Mouse (Mus musculus) CD4-positive helper T cell, adult 2 months (primary cell): ENCODE results near the gene Spata4.
"Not testable (repeated sequence)": the region's sequence is repeated elsewhere in the genome, so short reads cannot be mapped to it uniquely, and the experiment has no call there.

Experiments
- DNase-seq: peaks from one replicate; pipeline ENCODE4 v3.0.0-alpha.2; 2012; ENCODE audit warnings: low read depth, missing footprints, low spot score

Spata4 gene

DNA sequence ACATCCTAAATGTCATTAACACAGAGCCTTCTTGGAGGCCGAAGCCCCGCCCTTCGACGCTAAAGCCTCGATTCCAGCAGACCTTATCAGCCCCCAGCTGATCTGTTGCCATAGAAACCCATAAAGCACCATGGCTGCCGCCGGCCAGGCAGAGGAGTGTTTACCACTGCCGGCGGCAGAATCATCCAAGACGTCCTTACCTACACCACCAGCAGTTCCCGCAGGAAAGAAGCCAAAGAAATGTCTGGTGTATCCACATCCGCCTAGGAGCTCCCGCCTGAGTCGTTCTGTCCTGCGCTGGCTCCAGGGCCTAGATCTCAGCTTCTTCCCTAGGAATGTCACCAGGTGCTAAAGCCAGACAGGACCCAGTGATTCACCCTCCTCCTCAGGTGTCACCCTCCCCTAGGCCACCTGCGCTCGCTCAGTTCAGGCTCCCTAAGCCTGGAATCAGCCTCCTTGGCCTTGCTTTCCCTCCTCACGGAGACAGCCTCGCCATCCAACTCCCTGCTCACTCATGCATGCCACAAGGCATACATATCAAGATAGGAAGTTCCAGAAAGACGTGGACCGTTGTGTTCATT lies at the start of gene Spata4:
Gene Spata4, plus strand, starts transcription at position 111 of the 581 bp plus-strand sequence.
- no peak for DNase-seq

DNA sequence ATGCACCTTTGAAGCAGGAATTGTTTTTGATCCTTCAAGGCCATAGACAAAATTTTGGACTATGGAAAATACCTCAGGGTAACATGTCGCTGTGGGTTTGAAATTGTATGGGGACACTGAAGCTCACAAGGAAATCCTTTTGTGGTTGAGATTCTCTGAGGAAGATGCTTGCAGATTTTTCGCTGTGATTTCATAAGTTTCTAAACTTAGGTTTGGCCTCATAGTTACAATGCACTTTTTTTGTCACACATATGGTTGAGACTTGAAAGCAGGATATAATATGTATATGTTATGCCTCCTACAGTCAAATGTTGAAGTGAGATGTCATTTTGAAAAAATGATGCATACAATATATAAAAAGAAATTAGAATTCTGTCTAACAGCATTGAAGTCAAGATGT lies 45.7 kb upstream of the Spata4 start:
- no peak for DNase-seq

DNA sequence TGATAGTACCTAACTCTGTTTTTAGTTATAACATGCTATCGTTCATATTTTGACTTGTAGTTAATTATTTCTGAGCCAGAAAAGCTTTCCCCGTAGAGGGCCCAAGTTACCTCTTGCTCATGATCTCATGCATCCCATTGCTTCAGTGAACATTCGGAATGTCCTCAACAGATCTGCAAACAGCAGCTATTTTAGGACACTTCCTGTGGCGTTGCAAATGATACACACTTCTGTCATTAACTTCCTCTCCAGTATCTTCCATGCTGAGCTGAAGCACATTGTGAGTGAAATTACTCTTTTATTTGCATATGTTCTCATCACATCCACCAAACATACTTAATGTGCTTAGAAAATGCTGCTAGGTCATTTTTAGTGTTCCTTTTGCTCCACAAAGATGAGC lies 38.4 kb upstream of the Spata4 start:
- no peak for DNase-seq

DNA sequence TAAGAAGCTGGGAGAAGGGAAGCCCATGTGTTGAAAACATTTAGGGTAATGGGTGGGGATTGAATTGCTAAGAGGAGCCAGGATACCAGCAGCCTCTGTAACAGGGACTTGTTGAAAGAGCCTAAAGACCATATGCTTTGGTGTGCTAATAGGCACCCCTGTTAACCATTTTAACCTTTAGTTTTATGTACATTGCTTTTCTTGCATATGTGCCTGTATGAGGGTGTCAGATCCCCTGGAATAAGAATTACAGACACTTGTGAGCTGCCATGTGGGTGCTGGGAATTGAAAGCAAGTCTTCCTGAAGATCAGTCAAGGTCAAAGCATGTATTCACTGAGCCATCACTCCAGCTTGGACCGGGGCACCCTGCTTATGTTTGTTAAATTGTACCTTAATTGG lies 35.4 kb upstream of the Spata4 start:
- no peak for DNase-seq

DNA sequence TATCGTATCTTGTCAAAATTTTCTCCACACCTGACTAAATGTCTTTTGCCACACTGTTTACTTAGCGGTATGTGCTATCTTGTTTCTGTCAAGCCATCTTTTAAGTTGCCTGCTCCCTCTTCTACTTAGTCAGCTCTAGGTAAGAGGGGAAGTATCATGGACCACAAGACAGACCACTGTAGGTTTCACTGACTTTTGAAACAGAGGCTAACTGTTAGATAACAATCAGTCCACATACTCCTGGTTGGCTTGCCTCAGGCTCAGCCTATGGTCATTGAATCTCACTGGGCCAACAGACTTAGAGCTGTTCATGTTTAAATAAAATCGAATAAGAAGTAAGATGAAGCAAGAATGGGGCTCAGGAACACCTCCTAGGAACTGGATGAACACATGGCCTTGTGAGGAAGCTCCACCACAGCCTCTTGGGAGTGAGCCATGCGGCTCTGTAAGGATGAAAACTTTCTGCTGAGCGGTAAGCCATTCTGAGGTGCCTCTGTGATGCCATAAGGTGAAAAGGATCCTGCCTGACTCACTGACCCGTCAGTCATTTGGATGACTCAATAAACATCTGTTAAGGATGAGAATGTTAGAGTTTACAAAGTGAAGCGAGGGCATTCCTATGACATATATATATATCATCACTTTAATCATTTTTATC lies 34.8 kb upstream of the Spata4 start:
- no peak for DNase-seq

DNA sequence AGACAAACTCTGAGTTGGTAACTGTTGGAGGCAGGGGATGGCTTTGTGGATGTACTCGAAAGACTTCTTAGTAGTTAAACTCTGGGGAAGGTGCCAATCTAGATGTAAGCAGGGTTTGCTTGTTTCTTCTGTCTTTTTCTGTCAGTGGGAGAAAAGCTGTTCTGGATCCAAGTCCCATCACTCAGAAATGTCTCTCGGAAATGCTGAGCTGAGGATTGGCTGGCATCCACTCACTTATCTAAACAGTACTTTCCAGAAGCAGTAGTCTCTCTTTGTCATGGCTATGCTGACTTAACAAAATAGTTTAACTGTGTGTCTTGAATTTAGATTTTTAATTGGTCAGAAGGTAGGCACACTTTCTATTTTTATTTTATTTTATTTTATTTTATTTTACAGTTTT lies 33.4 kb upstream of the Spata4 start:
- DNase-seq: no peak

DNA sequence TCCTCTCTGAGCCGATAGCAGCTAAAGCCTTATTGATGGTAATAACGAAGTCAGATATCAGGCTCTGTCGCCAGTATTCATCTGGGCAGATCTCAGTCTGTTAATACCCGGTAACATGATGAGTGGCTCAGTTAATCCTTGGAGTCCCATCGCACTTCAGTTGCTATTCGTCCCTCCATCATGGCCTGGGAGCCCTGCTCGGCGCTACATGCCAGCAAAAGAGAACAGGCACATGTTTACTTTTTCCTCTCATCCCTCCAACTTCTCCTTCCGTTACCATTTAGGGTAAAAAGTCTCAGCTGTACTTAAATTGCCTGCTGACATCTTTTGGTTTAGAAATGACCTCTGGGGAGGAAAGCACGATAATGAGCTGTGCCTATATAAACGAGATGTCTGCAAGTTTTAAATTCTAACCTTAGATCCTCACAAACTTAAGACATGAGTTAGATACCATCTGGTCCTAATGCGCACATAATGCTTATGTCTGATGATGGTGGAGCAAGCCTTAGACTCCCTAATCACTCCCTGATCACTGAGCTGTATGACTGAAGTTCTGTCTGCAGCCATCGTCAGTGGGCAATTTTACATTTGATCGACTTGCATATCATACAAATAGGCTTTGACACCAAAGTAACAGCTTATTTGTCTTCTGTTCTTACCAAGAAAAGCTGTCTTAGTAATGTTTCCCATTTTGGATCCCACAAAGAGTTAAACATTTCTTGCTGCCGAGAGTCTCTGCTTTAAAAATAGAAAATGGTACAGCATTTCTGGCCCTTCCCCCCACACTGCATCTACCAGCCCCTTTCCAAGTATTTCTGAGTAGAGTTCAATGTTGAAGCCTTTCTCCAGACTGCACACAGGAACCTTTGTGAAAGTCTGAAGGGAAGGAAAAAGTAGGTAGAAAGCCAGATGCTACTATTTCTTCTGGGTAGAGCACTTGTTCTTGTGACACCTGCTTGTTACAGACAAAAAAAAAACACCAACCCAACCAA lies 29.7 kb upstream of the Spata4 start:
- DNase-seq: no peak

DNA sequence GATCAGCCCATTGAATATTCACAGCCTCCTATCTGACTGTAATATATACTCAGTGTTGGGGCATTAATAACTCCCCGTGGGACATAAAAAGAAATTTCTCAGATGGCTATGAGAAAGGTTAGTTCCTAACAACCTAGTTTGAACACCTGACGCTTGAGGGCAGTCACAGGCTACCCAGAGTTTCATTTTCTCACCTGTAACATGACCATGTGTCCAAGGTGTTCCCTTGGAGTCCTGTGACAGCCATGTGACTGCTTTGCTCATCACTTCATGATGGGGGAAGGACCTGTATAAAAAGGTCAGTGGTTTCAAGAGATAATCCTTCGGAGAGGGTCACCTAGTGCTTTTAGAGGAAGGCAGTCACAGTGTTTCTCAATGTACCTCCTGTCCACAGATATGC lies 19.1 kb upstream of the Spata4 start:
- DNase-seq: no peak

DNA sequence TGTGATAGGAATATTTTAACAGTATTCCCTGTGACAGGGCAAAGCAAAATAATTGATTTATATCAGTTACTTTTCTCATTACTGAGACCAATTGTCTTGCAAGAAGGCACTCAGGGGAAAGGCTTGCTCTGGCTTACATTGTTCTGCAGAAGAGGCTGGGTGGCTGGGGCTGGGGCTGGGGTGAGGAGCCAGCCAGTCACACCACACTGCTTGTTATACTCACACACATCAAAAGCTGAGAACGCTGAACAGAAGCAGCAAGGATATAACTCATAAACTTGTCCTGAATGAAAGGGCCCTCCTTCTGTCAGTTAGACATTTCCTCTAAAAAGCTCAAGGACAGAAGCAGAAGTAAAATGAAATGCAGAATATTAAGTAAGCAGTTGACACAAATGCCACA lies 17.7 kb upstream of the Spata4 start:
- DNase-seq: no peak

DNA sequence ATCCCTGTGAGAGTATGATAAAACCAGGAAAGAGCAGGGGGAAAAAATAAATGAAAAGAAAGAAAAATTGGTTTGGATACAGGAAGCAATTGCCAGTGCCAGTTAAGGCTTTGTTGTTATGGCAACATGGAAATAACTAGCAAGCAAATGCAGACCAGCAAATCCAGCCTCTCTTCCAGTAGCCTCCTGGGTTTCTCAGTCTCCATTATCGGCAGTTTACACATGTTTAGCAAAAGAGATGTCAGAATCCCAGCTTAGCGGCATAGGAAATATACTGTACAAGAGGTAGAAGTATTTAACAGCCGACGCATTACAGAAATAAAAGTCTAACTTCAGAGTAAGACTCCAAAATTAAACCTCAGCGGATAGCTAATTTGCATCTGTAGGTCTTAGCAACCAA lies 5.9 kb upstream of the Spata4 start:
- no peak for DNase-seq

DNA sequence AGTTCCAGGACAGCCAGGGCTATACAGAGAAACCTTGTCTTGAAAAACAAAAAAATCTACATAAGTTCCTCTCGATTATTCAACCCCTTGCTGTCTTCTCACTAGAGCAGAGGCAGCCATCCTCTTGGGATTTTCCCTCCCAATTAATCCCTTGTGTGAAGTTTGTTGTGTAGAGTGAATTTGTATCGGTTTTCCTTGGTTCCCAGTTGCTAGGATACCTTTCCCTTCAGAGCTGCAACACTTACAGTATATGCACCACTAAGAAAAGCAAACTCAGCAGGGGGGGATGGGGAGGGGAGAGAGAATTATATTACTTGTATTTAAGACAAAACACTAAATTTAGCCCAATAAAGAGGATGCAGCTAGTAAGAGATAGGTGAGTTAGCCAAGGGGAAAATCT lies 4.5 kb upstream of the Spata4 start:
- no peak for DNase-seq

DNA sequence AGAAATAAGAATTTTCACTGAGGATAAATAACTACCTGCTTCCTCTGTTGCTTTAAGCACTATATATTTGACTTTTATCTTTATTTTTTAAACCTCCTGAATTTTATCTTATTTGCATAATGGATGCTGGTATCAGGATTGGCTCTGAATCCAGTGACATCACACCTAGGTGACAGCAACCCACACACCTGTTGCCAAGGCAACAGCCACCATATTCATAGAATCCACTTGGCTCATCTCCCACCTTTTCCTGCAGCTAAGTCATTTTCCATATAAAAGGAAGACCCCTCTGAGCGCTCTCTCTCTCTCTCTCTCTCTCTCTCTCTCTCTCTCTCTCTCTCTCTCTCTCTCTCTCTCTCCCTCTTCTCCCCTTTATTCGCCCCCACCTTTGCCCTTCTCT lies 3.6 kb upstream of the Spata4 start:
- DNase-seq: no peak

DNA sequence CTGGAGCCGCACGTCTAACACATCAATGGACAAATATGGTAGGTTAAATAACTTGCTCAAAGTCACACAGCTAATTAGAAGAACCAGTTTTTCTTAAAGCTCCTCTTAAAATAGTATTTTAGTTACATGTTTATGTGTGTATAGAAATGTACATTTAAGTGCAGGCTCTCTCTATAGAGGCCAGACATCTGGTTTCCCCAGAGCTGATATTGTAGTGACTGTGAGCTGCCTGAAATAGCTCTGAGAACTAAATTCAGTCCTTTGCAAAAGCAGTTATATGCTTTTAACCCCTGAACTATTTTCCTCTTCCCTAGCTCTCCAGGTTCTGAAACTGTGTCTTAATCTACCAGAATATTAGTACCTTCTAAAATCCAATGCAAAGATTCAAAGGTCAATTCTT lies 3.2 kb upstream of the Spata4 start:
- no peak for DNase-seq

DNA sequence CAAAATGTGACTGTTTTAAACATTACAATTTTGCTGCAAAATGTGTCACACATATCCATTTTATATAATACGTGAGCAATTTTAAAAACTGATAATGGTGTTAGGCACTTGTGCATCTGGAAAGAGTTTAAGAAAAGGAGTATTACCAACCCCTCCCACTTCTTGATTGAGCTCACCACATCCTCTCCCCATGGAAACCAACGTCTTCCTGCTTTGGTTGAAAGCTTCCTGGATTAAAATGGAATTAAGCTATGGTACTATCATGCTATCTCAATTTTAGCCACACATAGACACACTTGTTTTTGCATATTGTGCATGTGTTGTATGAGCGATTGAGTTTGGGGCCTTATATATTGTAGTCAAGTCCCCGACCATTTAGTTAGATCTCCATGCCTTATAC lies 2.9 kb downstream of the Spata4 start:
- no peak for DNase-seq

DNA sequence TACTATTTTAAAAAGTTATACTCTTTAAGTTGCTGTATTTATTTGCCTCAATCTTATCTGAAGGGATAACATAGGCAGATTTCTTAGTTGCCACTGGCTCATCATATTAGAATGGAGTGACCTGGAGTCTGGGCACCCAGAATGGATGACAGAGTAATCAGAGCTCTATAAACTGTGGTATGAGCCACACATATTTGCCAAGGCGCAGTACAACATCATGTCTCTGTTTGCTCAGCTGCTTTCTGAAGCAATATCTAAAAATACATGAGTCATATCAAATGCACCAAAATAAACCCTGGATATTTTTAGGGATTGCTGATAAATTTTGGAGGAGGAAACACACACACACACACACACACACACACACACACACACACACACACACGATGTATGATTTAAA lies 8.8 kb downstream of the Spata4 start:
- no peak for DNase-seq

DNA sequence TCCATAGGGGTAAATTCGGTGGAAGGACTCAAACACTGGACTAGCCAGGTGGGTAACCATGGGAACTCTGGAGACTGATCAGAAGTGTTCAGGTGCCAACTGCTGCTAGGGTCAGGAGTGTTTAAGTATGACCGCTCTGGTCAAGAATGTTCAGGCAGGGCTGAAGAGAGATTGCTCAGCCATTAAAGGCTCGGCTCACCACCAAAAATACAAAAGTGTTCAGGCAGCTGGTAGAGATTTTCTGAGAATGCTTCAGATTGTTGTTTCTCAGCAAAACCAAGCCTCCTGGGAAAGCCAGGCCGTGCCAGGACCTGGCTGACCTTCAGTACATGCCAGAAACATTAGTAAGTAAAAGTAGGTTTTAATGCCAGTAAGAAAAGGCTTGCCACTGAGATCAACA lies 9.7 kb downstream of the Spata4 start:
- no peak for DNase-seq

DNA sequence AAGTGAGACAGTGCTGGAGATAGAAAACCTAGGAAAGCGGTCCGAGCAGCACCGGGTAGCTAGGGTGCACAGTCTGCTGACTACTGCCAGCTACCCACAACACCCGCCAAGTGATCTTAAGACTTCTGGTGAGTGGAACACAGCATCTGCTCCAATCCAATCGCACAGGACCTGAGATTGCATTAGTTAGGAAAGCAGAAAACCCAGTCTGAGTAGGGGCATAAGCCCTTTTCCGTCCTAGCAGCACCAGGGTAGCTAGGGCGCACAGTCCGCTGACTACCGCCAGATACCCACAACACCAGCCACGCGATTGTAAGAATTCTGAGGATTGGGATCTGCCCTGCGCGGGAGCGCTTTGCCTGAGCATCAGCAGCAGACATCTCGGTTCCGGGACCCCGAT lies 16.1 kb downstream of the Spata4 start:
- not testable (repeated sequence) for DNase-seq

DNA sequence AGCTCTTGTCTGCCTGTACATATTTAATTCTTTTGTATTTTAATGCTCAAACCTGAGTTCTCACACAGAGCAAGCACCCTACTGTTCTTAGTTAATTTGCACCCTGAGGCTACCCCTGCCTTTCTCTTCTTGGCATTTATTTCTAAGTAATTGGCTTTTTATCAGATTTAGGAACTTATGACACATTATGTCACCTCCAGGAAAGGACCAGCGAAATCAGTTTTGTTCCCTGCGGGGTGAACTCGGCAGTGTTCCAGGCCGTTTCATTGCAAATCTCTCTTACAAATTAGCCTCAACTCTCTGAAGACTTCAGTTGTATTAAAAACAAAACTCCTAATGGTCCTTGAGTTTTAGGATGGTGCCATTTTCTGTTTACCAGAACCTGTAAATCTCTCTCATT lies 38.1 kb downstream of the Spata4 start:
- DNase-seq: no peak
